Mouse (Mus musculus) cortical plate, adult 2 months (tissue): ENCODE data around the gene Syt7.

Experiments used
- CTCF ChIP-seq: fragments of 200-500 bp; IDR thresholded peaks from 2 replicates; pipeline ENCODE4 v1.5.1; 2011; ENCODE audit warnings: mild to moderate bottlenecking, control low read depth, low read length; ENCODE audit not compliant: insufficient read depth; ENCODE audit errors: extremely low read depth
- POLR2A ChIP-seq: fragments of 200-500 bp; IDR thresholded peaks from 2 replicates; pipeline ENCODE4 v1.6.1; 2011; ENCODE audit warnings: mild to moderate bottlenecking, low read length, control low read depth; ENCODE audit not compliant: insufficient read depth; ENCODE audit errors: extremely low read depth

- TF ChIP-seq CTCF (no peak), POLR2A (no peak)
Observed at GRCm38 (mm10) chr19:10341817-10342439, 47.0 kb upstream of the Syt7 start.
